Mouse (Mus musculus): ENCODE measurements around the gene Dclre1b.

GRCm38 (mm10) chr3:103839711-103840110 lies 30.5 kb upstream of the Dclre1b start:
- no peak for TF ChIP-seq POLR2A (IDR thresholded peaks at IDR 0.05; ENCODE audit: low read depth, low read length)
- TF ChIP-seq CTCF (IDR thresholded peaks at IDR 0.05; ENCODE audit: borderline replicate concordance, insufficient read depth, low read length) = no peak
